Mouse (Mus musculus) megakaryocyte-erythroid progenitor cell, adult 5-6 weeks (primary cell): Measurements from ENCODE around the gene Amph. TPM values are rescaled to one million over a fixed set of nuclear protein-coding genes. Genes with fewer than 3 reads are reported as not detected.

Experiments used
- ATAC-seq: replicated peaks from 2 replicates; pipeline ENCODE4 v1.8.0; 2016; ENCODE audit warnings: mild to moderate bottlenecking, inconsistent platforms; ENCODE audit not compliant: severe bottlenecking, poor library complexity, low FRiP score, low TSS enrichment
- total RNA-seq, 2 experiments: library from RNA; stranded (forward) in 1 of 2; stranded (reverse) in 1 of 2; fragments of 200-1000, 215-1000 nt in 1 of 2; fragments of >200 nt in 1 of 2; fragmentation: Nextera tagmentation in 1 of 2; gene quantifications; 2 replicates each; pipeline ENCODE4 v1.2.3; 2014 to 2017

Amph gene
- total RNA-seq, 2 experiments from 2014 or later = not detected

DNA sequence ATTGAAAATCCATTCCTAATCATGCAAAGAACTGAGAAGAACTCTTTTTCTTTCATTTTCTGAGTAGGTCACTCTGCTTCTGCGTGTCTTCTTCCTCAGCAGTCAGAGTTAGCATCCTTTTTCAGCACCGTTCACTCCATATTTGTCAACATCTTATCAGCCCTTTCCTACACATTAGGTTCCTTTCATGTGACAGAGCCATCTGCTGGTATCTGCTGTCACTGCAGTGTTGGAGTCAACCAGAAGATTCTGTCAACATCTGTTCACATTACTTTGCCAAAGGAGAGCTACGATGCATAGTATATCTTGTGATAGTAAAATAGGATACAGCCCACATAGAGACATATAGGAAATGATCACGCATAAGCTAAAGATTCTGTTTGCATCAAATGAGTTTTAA, 185.8 kb downstream of the Amph start:
- ATAC-seq = peak; percentile 96

- ATAC-seq = no peak
Observed at GRCm38 (mm10) chr13:19137212-19137611, 189.2 kb downstream of the Amph start.

GRCm38 (mm10) chr13:19137932-19138331, 189.9 kb downstream of the Amph start:
- ATAC-seq = no peak

DNA sequence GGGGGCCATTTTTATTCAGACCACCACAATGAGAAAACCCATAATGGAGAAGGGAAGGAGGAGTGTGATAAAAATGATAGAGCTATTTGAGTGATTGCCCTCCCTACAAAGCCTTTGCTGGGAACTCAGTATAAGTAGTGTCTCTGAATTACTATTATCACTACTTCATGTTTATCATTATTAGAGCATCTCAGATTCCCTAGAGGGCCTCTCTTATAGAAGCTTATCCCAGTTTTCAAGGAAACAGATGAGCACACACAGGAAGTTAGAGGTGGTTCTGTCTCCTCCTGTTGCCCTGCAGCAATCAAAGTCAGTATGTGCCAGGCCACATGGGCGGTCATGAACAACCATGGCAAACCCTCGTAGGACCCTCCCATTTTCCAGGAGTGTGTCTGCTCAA, 190.5 kb downstream of the Amph start:
- no peak for ATAC-seq

DNA sequence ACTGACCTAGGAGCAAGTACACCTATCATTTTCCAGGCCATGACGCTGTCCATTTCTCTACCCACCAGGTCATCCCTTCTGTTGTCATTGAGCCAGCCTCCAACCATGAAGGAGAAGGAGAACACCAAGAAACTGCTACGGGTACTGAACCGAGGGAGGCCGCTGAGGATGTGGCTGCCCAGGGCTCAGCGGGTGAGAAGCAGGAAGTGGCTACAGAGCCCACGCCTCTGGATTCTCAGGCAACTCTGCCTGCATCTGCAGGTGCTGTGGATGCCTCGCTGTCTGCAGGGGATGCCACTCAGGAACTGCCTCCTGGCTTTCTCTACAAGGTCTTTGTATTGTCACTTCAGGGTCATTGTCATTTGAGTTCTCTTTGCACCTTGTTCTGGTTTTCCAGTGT, 191.1 kb downstream of the Amph start:
- peak; percentile 39; the same call in 1 of the 2 replicates for ATAC-seq

GRCm38 (mm10) chr13:19139771-19140170, 191.8 kb downstream of the Amph start:
- ATAC-seq = peak; percentile 91

DNA sequence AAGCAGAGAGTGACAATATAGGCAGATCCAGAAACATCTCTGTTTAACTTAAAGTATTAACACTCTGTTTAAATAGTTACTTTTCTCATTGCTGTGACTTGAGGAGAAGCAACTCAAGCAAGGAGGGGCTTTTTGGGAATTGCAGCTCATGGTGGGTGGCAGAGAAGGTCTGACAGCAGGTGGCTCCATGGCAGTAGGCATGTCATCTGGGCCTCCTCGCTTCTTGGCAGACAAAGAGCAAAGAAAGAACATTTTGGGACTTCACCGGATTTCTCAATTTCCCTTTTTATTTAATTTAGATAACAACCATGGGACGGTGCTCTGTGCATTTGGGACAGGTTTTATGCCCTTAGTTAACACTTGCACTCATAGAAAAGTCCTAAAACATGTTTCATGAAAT, 195.8 kb downstream of the Amph start:
- no peak for ATAC-seq

DNA sequence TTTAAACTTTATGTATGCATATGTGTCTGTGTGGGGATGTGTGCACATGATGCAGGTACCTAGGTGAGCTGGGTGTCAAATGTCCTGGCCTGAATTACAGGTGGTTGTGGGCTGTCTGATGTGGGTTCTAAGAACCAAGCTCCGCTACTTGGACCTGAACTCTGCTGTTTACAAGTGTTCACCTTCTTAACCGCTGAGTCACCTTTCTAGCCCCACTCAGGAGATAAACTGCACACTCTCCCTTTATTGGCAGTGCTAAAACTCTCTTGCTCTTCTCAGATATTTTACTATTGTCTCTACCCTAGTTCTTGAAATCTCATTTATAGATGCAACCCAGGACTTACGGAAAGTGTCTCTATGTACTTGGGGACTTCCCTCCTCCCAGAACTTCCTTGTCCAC, 199.5 kb downstream of the Amph start:
- peak; percentile 46 for ATAC-seq

DNA sequence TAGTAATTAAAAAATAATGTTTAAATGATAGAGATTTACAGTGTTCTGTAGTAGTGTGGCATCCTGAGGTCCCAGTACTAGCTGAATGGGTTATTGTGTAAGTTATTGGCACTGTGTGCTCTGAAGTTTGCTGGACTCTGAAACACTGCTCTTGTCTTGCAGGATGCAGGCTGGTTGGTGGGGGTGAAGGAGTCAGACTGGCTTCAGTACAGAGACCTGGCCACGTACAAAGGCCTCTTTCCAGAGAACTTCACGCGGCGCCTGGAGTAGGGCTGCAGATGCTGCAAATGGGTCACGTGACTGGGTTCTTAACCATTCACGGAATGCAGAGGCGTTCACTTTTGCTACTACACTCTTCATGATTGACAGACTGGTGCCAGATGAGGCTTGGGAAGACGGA, 201.6 kb downstream of the Amph start:
- ATAC-seq = no peak

- ATAC-seq = peak; percentile 66
Observed at GRCm38 (mm10) chr13:19150438-19151301, 202.7 kb downstream of the Amph start.

- ATAC-seq = no peak
Observed at GRCm38 (mm10) chr13:19152126-19152525, 204.1 kb downstream of the Amph start.

- ATAC-seq = peak; percentile 61
Observed at GRCm38 (mm10) chr13:19158484-19158883, 210.5 kb downstream of the Amph start.

DNA sequence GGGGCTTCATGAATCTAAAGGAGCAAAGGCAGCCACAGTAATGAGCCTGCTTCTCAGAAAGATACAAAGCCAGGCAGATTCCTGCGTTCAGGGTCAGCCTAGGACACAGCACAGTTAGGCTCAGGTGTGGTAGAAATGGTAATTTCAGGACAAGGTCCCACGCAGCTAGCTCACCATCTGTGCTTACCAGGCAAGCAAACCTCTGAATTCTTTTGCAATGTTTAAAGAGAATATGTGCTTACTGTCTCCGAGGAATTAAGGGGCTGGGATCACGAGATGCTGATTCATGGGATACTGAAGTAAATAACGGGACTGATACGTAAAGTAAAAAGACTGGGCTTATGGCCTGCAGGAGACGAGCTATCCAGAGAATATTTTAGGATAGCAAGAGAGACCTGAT, 212.6 kb downstream of the Amph start:
- no peak for ATAC-seq

DNA sequence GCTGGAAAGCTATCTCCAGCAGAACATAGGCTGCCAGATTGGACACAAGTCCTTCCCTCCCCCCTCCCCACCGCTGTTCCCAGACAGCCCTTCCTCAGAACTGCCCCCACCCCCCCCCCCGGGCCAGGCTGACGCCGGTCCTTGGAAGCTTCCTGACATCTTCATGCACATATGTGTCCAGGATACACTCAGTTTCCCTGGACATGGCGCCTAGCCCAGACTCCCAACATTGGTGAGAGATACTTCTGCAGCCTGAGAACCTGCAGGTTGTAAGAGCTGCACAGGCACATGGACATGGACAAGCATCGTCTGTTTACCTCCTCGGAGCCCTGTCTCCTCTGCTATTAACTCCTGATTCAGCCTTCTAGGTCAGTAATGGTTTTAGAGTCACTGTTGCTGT, 213.1 kb downstream of the Amph start:
- no peak for ATAC-seq

- no peak for ATAC-seq
Observed at GRCm38 (mm10) chr13:19162120-19162519, 214.1 kb downstream of the Amph start.

DNA sequence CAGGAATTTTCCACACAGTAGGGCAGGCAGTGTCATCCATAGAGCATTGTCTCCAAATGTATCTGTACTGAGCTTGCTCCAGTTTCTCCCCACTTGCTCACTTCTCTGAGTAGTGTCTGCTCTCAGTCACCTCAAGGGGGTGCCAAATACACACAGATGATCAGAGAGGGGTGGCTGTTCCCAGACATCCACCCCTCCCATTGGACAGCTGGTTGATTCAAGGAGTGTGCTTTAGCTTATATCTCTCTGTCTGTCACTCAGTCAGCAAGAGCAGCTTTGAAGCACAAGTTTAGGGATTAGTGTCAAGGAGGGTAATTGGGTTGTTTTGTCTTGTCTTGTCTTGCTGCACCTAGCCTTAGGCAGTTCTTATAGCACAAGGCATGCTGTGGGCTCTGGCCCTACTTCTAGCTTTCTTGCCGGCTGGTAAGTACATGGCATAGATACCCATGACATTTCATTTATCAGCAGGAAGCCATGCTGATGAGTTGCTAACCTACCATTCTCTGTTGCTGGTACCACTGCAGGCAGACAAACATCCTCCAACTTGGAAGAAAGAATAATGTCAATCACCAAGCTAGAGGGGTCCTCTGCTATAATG, 229.8 kb downstream of the Amph start:
- ATAC-seq = peak; percentile 95

DNA sequence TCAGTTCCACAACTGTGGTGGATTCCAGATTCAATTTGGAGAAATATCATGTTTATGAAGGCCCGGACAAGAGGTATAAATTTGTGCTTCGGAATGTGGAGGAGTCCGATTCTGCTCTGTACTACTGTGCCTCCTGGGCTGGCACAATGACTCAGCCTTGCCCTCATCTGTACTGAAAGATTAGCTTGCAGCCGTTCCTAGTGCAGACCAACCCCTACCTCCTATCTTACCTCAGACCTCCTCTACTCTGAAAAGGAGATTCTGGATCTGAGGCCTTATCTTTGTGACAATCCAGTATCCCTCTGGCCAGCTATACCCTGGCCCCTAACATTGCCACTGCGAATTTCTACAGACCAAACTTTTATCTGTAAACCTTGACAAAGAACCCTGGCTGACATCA, 230.3 kb downstream of the Amph start:
- peak; percentile 93 for ATAC-seq

- ATAC-seq = no peak
Observed at GRCm38 (mm10) chr13:19182259-19182658, 234.3 kb downstream of the Amph start.

- peak; percentile 26; the same call in 1 of the 2 replicates for ATAC-seq
Observed at GRCm38 (mm10) chr13:19190052-19190451, 242.0 kb downstream of the Amph start.

- ATAC-seq = peak; percentile 91
Observed at GRCm38 (mm10) chr13:19194803-19195202, 246.8 kb downstream of the Amph start.

DNA sequence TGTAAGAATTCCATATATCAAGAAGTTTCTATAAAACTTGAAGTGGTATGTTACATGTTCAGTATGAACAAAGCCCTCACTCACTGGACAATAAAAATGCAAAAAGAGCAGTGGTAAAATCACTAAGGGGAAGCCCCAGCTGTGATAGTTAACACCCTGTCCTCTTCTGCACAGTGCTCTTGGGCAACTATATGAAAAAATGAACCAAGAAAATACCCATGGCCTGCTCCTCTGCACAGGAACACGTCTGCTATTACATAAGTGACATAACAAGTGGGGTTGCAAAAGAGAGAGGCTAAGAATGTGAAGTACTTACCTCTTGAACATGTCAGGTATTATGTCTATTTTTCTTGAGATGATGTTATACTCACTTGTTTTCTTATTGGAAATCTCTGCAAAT, 247.5 kb downstream of the Amph start:
- ATAC-seq = no peak
